Mouse (Mus musculus): ENCODE measurements around the gene Gna15.

Gna15 gene

DNA sequence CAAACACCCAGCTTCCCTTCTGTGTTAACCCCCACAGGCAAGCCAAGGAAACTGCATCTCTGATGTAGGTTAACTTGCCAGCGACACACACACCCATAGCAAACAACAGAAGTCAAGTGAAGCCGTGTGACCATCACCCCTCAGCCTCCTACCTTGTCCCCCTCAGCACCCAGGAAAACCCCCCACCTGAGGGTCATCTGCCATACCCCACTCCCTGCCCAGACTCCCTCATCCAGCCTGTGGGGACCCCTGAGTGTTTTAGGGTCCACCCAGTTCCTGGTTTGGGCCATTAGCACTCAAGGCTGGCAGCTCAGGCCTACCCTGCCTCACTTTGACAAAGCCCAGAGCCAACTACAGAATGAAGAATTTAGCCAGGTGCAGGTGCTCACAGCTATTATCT is 58.0 kb downstream of the Gna15 start:
- DNase-seq = no peak

DNA sequence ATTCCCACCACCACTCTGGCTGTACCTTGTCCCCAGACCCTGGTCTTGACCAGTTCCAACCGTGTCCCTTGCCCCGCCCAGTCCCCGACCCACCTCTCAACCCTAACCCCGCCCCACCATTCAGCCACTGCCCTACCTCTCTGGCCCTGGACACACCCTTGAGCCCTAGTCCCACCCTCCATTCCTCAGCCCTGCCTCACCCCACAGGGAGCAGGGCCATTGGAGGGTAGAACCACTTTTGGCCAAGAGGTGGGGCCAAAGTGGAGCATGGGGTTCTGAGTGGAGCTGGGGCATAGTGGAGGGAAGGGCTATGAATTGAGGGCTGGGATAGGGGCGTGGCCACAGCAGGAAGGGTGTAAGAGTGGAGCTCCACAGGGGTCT is 58.8 kb downstream of the Gna15 start:
- peak in 1 of 2 experiments; percentile 22 for DNase-seq

GRCm38 (mm10) chr10:81464405-81465264 is 59.4 kb downstream of the Gna15 start:
- DNase-seq = peak; percentile 64 to 70

- peak; percentile 9 for DNase-seq
Observed at GRCm38 (mm10) chr10:81463531-81463930, 60.5 kb downstream of the Gna15 start.

- peak in 1 of 2 experiments; percentile 10 for DNase-seq
Observed at GRCm38 (mm10) chr10:81462917-81463316, 61.1 kb downstream of the Gna15 start.

DNA sequence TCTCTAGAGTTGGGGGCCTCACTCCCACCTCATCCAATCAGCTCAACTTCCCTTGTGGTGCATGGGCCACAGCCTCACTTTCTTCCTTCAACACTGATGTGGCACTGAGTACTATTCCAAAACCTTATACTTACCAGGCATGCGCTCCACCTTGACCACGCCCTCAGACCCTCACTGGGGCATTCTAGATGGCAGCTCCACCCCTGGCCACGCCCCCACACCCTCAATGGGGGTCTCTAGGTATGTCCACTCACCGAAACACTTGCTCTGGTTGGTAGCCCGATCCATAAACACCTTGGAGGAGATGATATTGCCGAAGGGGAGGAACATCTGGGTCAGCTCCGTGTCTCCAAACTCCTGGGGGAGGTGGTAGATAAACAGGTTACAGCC is 61.6 kb downstream of the Gna15 start:
- peak; percentile 26 to 43 for DNase-seq

- peak; percentile 10 to 27 for DNase-seq
Observed at GRCm38 (mm10) chr10:81461673-81462414, 62.2 kb downstream of the Gna15 start.

GRCm38 (mm10) chr10:81460951-81461350 is 63.1 kb downstream of the Gna15 start:
- DNase-seq = no peak

DNA sequence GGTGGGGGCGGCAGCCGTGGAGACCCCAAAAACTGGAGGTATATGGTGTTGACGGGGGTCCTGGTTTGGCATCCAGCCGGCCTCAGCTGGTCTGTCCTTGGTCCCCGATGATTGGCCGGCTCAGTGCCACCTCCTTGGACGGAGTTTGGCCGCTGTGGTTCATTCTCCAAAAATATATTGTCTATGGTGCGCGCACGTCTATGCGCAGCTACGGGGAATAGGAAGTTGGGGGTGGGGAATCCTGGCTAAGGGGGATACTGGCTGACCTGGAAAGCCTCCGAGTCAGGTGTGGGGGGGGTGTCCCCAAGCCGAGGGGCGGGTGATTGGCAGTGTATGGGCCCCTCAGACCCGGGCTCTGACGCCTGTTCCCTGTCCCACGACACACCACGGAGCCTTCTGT is 63.6 kb downstream of the Gna15 start:
- peak in 1 of 2 experiments; percentile 69 for DNase-seq

DNA sequence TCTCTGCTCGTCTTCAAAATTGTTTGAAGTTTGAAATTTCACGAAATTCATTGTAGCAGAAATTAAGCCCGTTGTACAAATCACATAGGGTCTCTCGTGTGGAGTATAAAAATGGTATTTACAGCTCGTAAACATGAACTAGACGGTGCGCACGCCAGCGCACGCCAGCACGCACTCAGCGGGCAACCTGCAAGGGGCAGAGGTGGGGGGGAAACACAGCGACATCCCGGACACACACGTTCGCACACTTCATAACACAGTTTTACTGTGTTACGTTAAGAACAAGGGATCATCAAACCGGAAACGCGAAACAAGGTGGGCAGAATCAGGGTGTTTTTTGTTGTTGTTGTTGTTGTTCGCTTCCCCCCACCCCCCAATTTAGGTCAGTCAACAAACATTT is 64.6 kb downstream of the Gna15 start:
- DNase-seq = peak in 1 of 2 experiments; percentile 17

- peak in 1 of 2 experiments; percentile 22 for DNase-seq
Observed at GRCm38 (mm10) chr10:81458267-81458666, 65.8 kb downstream of the Gna15 start.

DNA sequence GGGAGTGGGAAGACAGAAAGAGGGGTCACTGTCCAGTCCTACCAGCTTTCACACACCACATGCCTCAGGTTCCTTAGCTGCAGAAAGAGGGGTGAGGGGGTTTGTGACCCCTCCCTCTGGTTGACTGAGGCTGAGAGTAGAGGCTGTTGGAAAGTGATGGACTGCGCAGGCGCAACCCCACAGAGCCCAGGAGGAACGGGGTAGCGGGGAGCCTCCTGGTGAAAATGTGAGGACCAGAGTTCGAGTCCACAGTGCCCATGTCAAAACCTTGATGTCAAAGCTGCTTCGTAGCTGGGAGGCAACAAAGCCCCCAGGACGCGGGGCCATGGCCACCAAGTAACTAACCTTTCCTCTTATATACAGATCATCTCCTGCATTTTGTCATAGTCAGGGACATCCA is 66.4 kb downstream of the Gna15 start:
- DNase-seq = peak in 1 of 2 experiments; percentile 9

DNA sequence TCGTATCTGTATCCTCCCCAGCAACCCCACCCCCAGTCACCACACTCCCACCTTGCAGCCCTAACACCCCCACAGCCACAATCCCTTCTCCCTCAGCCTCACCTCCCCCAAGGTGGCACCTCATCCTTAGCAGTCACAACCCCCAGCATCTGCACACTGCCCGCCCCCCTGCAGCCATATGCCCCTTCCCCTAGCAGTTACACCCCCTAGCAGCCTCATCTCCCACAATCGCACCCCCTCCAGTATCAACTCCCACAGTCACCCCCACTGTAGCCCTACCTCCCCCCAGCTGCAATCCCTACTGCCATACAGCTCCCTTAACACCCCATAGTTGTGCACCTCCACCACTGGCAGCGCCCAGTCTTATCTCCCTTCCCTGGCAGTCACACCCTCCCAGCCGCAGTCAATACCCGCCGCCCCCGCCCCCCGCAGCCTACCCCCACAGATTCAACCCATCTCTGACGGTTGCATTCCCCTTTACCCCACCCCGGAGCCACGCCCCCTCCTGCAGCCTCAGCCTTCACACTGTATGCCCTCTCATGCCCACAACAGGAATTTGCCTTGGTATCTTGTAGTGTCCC is 67.0 kb downstream of the Gna15 start:
- peak in 1 of 2 experiments; percentile 17 for DNase-seq

GRCm38 (mm10) chr10:81455181-81455895 is 68.7 kb downstream of the Gna15 start, which contains the start of gene Nfic:
Nfic (minus strand) TSS chr10:81455635.
- DNase-seq = peak in 1 of 2 experiments; percentile 12

- peak in 1 of 2 experiments; percentile 3 for DNase-seq
Observed at GRCm38 (mm10) chr10:81454106-81454505, 69.9 kb downstream of the Gna15 start.

DNA sequence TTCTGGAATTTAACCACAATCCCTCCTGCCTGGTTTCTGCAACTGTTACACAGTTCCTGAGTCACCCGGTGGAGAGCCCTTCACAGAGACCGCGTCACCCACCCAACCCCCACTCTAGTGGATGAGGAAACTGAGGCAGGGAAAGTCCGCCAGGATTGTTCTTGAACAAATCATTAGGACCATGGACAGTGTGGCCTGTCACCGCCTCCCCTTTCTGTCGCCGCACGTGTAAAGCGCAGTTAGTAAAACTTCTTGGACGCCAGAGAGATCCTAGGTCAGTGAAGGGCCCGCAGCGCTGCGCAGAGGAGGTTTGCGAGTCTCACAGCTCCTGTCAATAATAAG is 71.1 kb downstream of the Gna15 start:
- DNase-seq = no peak
